Mouse (Mus musculus) heart, adult 8-10 months (tissue): ENCODE results near the gene Sectm1b. TPM values are rescaled to one million over a fixed set of nuclear protein-coding genes. Genes with fewer than 3 reads are reported as not detected.
"Not testable (repeated sequence)": the region's sequence is repeated elsewhere in the genome, so short reads cannot be mapped to it uniquely, and the experiment has no call there.

Experiments used
- DNase-seq: peaks from one replicate; pipeline ENCODE4 v3.0.0; 2022; ENCODE audit warnings: low spot score
- total RNA-seq, 4 experiments: library from RNA; stranded (reverse); gene quantifications; 2 replicates each; pipeline ENCODE4 v1.2.4; 2022

The Sectm1b gene
- not detected for total RNA-seq

DNA sequence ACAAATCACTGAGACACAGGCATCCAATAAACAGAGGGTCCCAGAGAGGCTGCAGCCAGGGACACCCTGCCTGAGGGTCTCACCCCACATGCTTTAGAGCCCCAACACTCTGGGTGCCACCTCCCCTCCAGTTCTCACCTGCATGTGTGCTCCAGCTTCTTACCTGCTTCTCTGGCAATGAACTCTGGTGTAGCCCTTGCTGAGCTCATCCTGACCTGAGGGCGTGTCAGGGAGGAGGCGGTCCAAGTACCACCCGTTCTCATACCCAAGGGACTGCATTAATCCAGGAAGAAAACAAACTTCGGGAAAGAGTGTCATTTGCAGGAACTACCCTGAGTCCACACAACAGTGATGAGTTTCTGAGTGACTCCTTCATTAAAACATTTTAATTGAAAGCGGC lies at the start of gene Sectm1b:
Gene Sectm1b (minus strand): TSS at position 191 of the 400 bp plus-strand sequence.
- DNase-seq: no peak

DNA sequence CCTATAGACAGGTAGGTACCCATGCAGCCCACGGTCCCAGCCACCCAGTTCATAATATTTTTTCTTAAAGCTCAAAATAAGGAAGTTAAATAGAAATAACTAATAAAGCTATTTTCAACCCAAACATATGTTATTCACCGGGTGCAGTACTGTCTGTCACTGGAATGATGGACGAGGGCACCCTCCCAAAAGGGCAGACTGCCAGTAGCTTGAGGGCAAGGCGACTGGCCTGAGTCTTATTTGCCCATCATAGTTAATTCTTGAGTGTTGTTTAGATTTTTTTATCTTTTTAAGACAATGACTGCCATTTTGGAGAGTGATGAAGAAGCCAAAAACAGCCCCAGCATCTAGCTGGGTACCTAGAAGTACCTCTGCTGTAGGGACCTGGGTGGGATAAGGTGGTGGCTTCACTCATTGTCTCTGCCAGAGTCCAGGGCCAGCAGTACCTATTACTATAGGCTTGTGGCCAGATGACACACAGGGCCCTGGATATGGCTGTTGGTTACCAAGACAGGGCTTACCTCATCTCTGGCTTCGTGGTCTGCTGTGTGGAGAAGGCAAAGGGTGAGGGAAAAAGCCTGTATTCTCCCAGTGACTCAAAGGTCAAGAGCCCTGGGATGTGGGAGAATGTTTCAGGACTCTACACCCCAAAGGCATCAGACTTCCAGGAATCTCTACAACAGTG lies 48.9 kb upstream of the Sectm1b start:
- DNase-seq: no peak

DNA sequence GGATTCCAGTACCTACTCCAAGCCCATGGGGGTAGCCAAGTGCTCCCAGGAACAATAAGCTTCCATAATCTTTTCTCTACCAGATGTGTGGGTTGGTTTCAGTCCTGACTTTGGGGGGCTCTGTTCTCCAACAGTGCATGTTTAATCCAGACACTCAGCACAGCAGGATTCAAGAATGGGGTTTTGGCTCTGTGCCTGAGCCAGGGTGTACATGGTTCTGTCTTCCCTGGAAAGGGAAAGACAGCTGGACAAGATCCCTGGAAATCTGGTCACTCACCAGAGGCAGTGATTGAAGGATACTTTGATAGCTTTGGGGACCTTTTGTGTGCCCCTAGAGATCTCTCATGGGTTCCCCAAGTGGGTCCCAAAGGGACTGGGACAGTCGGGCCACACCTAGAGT lies 48.2 kb upstream of the Sectm1b start:
- DNase-seq: no peak

- DNase-seq: no peak
Measured at GRCm38 (mm10) chr11:121111051-121111450, 47.7 kb upstream of the Sectm1b start.

- peak; percentile 68 for DNase-seq
Measured at GRCm38 (mm10) chr11:121109986-121110385, 46.6 kb upstream of the Sectm1b start.

GRCm38 (mm10) chr11:121108061-121108460 lies 44.7 kb upstream of the Sectm1b start:
- DNase-seq: no peak

- not testable (repeated sequence) for DNase-seq
Measured at GRCm38 (mm10) chr11:121107242-121107641, 43.9 kb upstream of the Sectm1b start.

- no peak for DNase-seq
Measured at GRCm38 (mm10) chr11:121101124-121101805, 37.9 kb upstream of the Sectm1b start.

GRCm38 (mm10) chr11:121100692-121101091 lies 37.3 kb upstream of the Sectm1b start:
- no peak for DNase-seq

DNA sequence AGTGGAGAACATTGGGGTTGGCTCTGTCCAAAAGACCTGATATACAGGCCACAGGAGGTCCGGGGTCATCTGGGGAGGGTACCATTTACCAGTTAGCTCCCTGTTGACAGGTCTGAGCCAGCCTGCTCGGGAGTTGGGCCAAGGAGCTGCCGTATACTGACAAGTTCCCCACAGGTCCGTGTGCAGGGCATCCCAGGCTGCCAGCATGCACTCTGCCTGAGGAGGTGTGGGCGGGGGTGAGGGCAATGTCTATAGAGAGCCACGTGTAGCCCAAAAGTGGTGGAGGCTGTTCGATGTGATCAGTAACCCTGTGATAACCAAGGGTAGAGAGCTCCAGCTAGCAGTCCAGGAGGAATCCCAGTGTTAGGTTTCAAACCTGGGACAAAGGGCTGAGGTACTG lies 36.4 kb upstream of the Sectm1b start:
- no peak for DNase-seq

DNA sequence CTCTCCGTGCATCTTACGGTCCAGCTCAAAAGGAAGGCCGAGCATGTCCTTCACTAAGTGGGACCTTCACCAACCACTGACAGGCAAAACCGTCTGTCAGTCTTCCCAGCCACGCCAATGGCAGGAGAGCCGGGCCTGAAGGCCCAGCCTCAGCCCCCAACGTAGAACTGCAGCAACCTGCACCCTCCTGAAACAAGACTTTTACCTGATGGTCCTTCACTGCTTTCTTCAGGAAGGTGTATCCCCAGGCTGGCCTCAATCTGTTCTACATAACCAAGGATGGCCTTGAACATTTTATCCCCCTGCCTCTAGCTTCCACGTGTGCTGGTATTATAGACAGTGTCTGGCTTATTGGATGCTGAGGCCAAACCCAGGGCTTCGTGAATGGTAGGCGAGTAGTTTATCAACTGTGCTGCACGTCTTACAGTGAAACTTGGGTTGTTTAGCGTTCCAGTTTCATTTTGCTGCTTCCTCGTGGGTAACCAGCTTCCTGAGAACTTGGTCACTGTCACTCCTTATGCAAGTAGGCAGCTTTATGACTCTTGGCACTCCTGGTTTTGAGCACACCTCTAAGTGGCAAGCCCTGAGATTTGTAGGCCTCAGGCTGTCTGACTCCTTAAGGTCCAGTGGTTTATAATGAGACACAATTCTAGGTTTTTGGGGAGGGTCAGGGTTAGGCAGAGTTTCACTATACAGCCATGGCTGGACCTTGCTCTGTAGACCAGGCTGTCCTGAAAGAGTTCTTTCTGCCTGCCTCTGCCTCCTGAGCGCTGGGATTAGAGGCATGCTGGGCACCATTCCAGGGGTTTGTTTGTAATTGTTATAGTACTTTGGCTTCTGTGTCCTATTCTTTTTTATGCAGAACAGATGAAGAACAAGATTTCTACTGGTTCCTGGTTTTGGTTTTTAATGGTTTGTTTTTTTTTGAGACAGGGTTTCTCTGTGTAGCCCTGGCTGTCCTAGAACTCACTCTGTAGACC lies 29.5 kb upstream of the Sectm1b start:
- DNase-seq: no peak

DNA sequence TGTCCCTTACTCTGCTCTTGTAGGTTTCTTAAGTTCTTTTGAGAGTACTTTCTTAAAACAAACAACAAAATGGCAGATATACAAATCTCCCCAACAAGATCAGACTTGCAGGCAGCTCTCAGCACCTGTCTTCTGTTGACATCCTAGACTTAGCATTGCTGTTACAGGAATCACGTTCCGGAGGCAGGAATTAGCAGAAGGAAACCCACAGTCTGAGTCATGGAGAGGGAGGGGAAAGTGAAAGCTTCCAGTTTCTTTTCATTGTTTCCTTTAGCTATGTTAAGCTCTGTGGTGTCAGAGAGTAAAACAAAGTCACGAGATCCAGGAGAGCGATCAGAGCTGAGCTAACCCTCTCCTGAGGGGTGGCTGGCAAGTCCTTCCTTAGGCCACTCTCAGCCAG lies 27.6 kb upstream of the Sectm1b start:
- DNase-seq: no peak

GRCm38 (mm10) chr11:121089756-121090546 lies 26.6 kb upstream of the Sectm1b start:
- DNase-seq: no peak

GRCm38 (mm10) chr11:121088997-121089396 lies 25.6 kb upstream of the Sectm1b start:
- no peak for DNase-seq

- no peak for DNase-seq
Measured at GRCm38 (mm10) chr11:121086296-121086695, 22.9 kb upstream of the Sectm1b start.

DNA sequence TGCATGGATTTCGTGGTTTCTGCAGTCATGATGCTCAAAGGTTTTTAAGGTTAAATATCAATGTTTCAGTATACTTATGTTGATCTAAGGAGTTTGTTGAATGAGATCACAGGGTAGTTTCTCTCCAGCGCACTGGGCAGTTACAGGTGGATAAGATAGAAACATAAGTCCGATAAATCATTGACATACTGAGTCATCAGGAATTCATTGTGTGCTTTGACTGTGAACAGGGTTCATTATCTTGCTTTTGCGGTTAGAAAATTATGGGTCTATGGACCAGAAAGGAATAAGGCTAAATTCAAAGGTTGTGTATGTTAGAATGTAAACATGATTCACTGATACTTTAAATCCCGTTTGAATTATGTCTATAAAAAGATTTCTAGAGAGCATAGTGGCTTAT lies 21.8 kb upstream of the Sectm1b start:
- DNase-seq: no peak

DNA sequence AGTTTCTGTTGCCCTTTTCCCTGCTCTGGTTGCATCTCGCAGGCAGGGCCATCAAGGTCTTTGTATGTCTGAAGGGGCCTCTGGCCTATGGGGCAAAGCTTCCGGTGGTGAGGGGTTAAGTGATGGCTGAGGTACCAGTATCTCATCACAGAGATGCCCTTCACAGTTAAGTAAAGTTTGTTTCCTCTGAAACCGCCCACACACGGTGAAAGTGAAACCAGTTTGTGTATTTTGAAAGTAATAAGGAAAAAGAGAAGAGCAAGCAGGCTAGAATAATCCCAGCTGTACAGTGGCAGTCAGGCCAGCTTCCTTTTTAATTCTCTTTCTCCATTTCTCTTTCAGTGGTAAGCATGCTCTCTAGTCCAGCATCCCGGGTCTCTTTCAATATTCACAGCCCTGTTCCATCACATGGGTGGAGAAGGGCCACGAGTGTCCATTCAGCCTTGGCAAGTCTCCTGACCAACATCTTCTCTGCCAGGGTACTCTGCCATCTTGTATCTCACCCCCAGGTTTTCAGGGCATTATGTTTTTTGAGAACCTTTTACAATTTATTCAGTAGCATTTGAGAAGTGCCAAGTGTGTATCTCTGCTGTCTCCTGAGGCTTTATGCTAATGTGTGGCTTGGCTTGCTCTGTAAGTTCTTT lies 19.6 kb upstream of the Sectm1b start:
- DNase-seq: peak; percentile 35

DNA sequence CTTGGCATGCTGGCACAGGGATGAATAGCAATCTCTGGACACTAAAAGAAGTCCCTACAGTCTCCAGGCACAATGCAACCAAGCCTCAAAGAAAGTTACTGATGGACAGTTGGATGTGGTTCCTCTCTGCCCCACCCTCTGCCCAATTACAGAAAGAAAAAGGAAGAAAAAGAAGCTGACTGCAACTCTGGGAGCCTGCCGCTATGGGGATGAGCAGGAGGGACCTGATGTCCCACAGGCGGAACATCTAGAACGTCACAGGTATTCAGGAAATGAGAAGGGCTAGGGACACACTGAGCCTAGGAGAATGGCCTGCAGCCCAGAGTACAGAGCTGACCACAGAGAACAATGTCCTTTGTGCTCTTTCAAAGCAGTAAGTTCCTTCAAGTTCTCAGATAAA lies 18.9 kb upstream of the Sectm1b start:
- peak; percentile 8 for DNase-seq

DNA sequence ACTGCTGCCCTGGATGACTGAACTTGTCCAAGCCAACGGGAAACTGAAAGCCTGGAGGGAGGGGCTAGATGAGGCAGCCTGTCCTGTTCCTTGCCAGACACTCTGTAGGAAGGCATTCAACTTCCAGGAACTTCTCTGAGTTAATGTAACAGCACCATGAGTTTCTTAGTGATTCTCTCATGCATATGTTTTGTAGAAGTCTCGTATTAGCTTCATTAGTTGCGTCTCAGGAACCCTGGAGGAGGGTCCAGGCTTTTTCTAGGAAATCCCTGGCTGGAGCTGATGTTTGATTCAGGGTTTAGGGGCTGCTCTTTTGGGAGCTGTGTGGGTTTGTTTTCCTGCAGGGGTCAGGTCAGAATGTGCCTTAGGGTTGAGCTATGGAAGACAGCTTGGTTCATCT lies 17.8 kb upstream of the Sectm1b start, which contains the start of gene Sectm1a:
Gene Sectm1a (minus strand): TSS at position 101 of the 400 bp plus-strand sequence.
- no peak for DNase-seq

DNA sequence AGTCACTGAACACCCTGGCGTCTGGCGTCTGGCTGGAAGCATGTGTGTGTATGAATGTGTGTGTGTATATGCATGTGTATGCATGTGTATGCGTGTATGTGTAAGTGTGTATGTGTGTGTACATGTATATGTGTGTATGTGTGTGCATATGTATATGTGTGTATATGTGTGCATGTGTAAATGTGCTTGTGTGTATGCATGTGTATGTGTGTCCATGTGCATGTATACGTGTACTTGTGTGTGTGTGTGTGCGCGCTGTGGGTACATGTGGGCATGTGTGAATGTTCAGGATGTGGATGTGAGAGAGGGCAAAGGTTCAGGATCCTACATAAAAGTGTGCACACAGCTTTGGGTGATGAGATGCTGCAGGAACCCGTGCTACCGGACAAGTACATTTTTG lies 17.0 kb upstream of the Sectm1b start:
- no peak for DNase-seq

DNA sequence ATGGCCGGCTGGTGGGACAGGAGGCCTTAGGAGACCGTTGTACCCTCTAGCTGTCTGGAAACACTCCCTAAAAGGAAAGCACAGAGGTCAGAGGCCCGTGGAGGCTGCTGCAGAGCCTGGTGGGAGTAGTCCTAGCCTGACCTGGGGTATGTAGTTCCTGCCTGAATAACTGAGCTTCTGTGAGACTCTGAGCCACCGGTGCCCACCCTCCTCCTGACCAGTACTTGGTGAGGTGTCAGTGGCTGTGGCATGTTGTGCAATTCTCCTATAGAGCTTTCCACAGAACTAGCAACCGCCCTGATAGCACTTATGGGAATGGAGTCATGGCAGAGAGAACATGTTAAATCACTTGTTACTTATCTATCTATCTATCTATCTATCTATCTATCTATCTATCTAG lies 12.3 kb upstream of the Sectm1b start:
- DNase-seq: no peak
